Mouse (Mus musculus) forebrain, embryonic 15.5 days (tissue): Measurements from ENCODE around the gene Pamr1. TPM values are rescaled to one million over a fixed set of nuclear protein-coding genes. Genes with fewer than 3 reads are reported as not detected.

Source experiments
- ATAC-seq: fragments of 200-750 bp; cut with Nextera tagmentation; replicated peaks from 2 replicates; pipeline ENCODE4 v1.8.0; 2017; ENCODE audit warnings: mild to moderate bottlenecking, moderate TSS enrichment, moderate library complexity
- H3K27ac ChIP-seq: fragments of 300-500 bp; sonication (generic); replicated peaks from 2 replicates; pipeline ENCODE4 v1.5.1; 2015; ENCODE audit warnings: mild to moderate bottlenecking, inconsistent platforms
- H3K27me3 ChIP-seq: fragments of 300-500 bp; sonication (generic); 2 replicates; pipeline ENCODE4 v1.6.1; 2015; ENCODE audit warnings: inconsistent platforms
- H3K36me3 ChIP-seq: fragments of 300-500 bp; sonication (generic); 2 replicates; pipeline ENCODE4 v1.6.1; 2015; ENCODE audit warnings: mild to moderate bottlenecking, inconsistent platforms
- H3K4me1 ChIP-seq: fragments of 300-500 bp; sonication (generic); 2 replicates; pipeline ENCODE4 v1.6.1; 2015; ENCODE audit warnings: inconsistent platforms
- H3K4me2 ChIP-seq: fragments of 300-500 bp; sonication (generic); replicated peaks from 2 replicates; pipeline ENCODE4 v1.6.1; 2015; ENCODE audit warnings: mild to moderate bottlenecking, inconsistent platforms
- H3K4me3 ChIP-seq: fragments of 300-500 bp; sonication (generic); 2 replicates; pipeline ENCODE4 v1.5.1; 2015; ENCODE audit warnings: mild to moderate bottlenecking, inconsistent platforms
- H3K9ac ChIP-seq: fragments of 300-500 bp; sonication (generic); replicated peaks from 2 replicates; pipeline ENCODE4 v1.6.1; 2015; ENCODE audit warnings: mild to moderate bottlenecking, inconsistent platforms
- H3K9me3 ChIP-seq: fragments of 300-500 bp; sonication (generic); 2 replicates; pipeline ENCODE4 v1.6.1; 2016; ENCODE audit warnings: inconsistent platforms
- WGBS: fragments of 180-500 bp; shearing (Covaris S2); methylation state at CpG from one replicate; pipeline ENCODE4 v1.1.7; 2015; ENCODE audit warnings: mixed read lengths; 5-methylcytosine and 5-hydroxymethylcytosine counted together
- polyA plus RNA-seq: library from polyadenylated mRNA; unstranded; fragments of >200 nt; fragmentation: Nextera tagmentation; extraction: Ambion mirVana; gene quantifications from 2 replicates; pipeline ENCODE4 v1.2.1, GENCODE M21; 2015

The Pamr1 gene
- polyA plus RNA-seq, 1 experiment from 2014 or later, result 1.9 TPM

DNA sequence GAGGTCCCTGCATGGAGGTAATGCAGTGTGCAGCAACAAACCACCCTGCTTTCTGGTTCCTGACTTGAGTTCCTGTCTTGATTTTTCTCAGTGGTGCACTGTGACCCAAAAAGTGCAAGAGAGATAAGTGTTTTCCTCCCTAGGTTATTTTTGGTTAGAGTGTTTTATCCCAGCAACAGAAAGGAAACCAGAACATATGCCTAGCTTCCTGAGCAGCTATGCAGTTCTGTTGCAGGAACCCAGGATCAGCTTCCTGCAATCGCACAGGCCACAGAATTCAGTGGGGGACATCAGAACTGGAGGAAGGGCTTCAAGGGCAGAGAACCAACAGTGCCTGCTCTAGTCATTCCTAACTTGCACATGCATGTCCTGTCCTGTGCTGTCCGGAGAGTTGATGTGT lies 66.8 kb downstream of the Pamr1 start:
- Histone ChIP-seq H3K4me2 (no peak overlapping the region), H3K36me3 (no peaks in the 10 kb centered on the region), H3K27ac (no peak overlapping the region), H3K27me3 (no peaks in the 10 kb centered on the region), H3K4me1 (no peaks in the 10 kb centered on the region), H3K4me3 (no peak overlapping the region), H3K9me3 (no peaks in the 10 kb centered on the region), H3K9ac (no peak overlapping the region)
- 67% methylated on average over 2 of the region's 2 CpGs for WGBS
- ATAC-seq, result no peak

DNA sequence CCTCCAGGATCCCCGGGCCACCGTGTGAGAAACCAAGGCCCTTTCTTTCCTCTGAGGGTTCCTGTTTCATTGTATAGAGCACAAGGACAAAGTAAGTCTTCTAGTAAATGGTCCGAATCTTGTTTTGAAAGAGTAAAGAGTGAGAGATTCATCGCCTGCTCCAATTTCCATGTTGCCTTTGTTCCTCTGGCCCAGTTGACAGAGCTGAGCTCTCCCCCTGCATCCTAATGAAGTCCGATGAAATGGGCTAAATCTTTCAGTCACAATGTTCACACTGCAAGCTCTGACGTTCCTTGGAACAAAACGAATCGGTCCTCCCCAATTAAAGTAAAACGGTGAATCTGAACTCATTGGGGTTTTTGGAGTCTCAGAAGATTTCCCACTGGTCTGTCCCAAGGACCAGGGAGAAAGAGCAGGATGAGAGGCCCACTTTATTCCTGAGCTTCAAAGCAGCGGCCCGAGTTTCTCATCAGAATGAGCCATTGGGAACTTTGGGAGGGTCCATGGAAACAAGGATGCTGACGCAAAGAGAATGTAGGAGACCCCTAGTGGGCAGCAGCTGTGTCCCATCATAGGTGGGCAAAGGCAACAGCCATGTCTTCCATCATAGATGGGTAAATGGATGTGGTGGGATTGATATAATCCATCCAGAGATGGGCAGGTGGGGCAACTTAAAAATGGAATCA lies 71.1 kb downstream of the Pamr1 start:
- Histone ChIP-seq H3K27me3 (no peaks in the 10 kb centered on the region), H3K36me3 (no peaks in the 10 kb centered on the region), H3K27ac (no peak overlapping the region; the same call in 1 of the 2 replicates), H3K4me3 (no peak overlapping the region), H3K4me2 (no peak overlapping the region), H3K4me1 (no peaks in the 10 kb centered on the region), H3K9ac (no peak overlapping the region), H3K9me3 (no peaks in the 10 kb centered on the region)
- peak; percentile 60; the same call in 1 of the 2 replicates for ATAC-seq
- WGBS, result 26% methylated on average over 12 of the region's 12 CpGs

DNA sequence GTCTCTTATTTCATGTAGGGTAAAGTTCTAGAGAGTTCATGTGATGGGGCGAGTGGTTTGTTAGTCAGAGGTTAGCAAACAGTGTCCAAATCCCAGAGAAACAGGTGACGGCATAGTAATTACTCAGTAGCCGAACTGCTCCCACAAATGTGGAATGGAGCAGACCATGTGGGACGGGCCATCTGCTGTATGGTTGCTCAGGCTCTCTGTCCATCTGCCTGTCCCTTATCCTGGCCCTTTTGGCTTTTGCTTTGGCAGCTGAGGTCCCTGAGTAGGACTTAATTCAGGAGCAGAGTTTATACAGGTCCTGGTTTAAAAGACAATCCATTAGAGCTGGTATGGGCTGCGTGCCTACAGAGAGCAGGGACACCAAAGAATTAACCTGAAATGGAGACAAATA lies 72.4 kb downstream of the Pamr1 start:
- H3K9ac ChIP-seq, result no peak overlapping the region
- no peaks in the 10 kb centered on the region for H3K4me1 ChIP-seq
- no peaks in the 10 kb centered on the region for H3K36me3 ChIP-seq
- 88% methylated on average over 5 of the region's 5 CpGs for WGBS
- no peak for ATAC-seq
- H3K4me2 ChIP-seq, result no peak overlapping the region
- H3K27me3 ChIP-seq, result no peaks in the 10 kb centered on the region
- H3K27ac ChIP-seq, result no peak overlapping the region
- H3K9me3 ChIP-seq, result no peaks in the 10 kb centered on the region
- H3K4me3 ChIP-seq, result no peak overlapping the region

DNA sequence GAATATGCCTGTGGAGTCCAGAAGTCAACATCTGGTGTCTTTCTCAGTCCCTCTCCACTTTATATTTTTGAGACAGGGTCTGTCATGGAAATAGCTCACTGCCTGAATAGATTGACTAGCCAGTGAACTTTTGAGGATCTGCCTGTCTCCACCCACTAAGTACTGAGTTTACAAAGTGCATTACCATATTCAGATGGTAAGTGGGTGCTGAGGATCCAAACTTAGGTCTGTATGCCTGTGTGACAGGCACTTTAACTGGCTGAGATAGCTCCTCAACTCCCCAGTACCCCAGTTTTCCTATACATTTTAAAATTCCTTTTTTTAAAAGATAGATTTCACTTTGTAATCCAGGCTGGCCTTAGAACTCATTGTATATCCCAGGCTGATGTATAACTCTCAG lies 73.1 kb downstream of the Pamr1 start:
- H3K27me3 ChIP-seq, result no peaks in the 10 kb centered on the region
- ATAC-seq, result no peak
- no peak overlapping the region for H3K9ac ChIP-seq

DNA sequence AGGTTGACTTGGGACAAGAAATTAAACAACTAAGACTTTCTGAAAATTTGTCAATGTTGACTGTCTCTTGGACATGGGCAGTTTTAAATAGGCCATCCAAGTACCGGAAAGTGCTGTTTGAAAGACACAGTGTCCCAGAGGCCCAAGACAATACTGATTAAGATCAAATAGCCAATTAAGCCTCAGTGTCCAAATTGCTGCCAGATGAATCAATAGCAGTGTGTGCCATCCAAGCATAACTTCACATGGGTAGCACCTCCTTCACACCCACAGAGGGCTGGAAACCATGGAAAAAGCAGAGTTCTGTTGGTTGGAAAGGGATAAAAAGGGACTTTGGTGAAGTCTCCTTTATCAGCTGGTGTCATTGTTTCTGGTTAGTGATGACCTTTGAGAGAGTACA lies 74.7 kb downstream of the Pamr1 start:
- 81% methylated on average over 1 of the region's 1 CpGs for WGBS
- no peaks in the 10 kb centered on the region for H3K27me3 ChIP-seq
- H3K9me3 ChIP-seq, result no peaks in the 10 kb centered on the region
- no peaks in the 10 kb centered on the region for H3K36me3 ChIP-seq
- H3K4me2 ChIP-seq, result no peak overlapping the region
- H3K9ac ChIP-seq, result no peak overlapping the region
- H3K4me1 ChIP-seq, result no peaks in the 10 kb centered on the region
- ATAC-seq, result no peak
- no peak overlapping the region for H3K27ac ChIP-seq
- H3K4me3 ChIP-seq, result no peak overlapping the region

More for the DNA sequence above, 73.1 kb downstream of the Pamr1 start:
- Histone ChIP-seq H3K36me3 (no peaks in the 10 kb centered on the region), H3K4me3 (no peak overlapping the region), H3K9me3 (no peaks in the 10 kb centered on the region), H3K27ac (no peak overlapping the region), H3K4me2 (no peak overlapping the region), H3K4me1 (no peaks in the 10 kb centered on the region)

DNA sequence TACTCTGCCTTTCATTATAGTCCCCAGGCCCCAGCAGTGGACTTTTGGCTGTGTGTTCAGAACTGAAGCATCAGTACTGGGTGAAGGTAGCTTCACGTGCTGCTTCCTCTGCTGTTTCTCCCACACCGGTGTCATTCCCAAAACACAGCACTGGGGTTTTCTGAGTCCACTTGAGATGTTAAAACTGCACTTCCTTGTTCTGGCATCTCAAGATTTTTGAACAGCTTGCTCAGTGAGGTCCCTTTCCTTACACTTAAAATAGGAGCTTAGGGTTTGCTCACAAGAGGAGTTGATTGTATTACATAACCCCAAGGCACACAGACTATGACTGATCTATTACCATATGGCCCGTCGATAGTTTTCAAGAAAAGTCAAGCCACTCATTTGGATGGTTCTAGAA lies 82.5 kb downstream of the Pamr1 start:
- ATAC-seq, result no peak

DNA sequence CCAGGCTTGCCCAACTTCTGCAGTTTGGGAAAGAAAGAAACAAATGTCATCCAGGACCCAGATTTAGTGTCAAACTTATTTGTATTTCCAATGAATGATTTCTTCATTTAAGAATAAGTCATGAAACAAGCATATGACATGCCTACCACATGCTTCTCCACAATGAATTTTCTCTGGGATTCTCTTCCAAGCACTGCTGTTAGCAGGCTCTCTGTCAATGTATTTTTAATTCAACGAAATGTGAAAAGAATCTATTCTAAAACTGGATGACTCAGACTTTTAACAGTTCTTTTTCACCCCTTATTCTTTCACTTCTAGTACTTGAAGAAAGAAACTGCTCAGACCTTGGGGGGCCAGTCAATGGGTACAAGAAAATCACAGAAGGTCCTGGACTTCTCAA lies 84.2 kb downstream of the Pamr1 start:
- no peak overlapping the region for H3K9ac ChIP-seq
- no peaks in the 10 kb centered on the region for H3K9me3 ChIP-seq
- no peak overlapping the region for H3K27ac ChIP-seq
- H3K36me3 ChIP-seq, result no peaks in the 10 kb centered on the region
- no peak overlapping the region for H3K4me3 ChIP-seq
- no peaks in the 10 kb centered on the region for H3K27me3 ChIP-seq
- H3K4me1 ChIP-seq, result peaks cover 9% of the 10 kb centered on the region
- ATAC-seq, result no peak
- 73% methylated on average over 1 of the region's 1 CpGs for WGBS
- no peak overlapping the region for H3K4me2 ChIP-seq

More for the DNA sequence above, 82.5 kb downstream of the Pamr1 start:
- H3K27ac ChIP-seq, result no peak overlapping the region
- no peaks in the 10 kb centered on the region for H3K36me3 ChIP-seq
- H3K27me3 ChIP-seq, result no peaks in the 10 kb centered on the region
- H3K4me1 ChIP-seq, result no peaks in the 10 kb centered on the region
- no peak overlapping the region for H3K4me3 ChIP-seq
- no peak overlapping the region for H3K4me2 ChIP-seq
- H3K9me3 ChIP-seq, result no peaks in the 10 kb centered on the region
- 93% methylated on average over 4 of the region's 4 CpGs for WGBS
- no peak overlapping the region for H3K9ac ChIP-seq

DNA sequence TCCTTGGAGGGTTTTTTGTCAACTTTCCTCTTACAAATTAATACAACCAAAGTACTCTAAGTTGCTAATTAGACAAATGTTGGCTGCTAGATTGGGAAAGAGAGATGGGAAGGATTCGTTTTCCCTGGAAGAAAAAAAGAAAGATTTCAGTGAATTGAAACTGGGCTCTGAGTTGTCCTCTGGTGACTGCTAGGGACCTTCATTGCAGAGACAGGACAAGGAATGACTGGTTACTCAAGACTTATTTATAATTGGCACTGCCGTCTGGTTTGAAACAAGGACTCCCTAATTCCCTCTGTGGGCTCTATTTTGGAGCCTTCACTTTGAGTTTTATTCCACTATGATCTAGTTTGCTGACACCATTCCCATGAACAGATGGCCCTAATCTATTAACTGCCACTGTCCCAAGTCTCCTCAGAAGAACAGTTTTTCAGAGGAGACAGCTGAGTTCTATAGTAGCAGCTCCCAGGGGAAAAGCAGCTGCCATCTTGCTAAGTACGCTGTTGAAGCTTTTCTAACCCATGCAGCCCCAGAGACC lies 85.8 kb downstream of the Pamr1 start:
- Histone ChIP-seq H3K4me2 (no peak overlapping the region), H3K27ac (no peak overlapping the region), H3K4me1 (peaks cover 9% of the 10 kb centered on the region), H3K4me3 (no peak overlapping the region), H3K27me3 (no peaks in the 10 kb centered on the region), H3K9ac (no peak overlapping the region), H3K9me3 (no peaks in the 10 kb centered on the region), H3K36me3 (no peaks in the 10 kb centered on the region)
- 0 out of 2 replicates have a peak, but pooled peaks have one; percentile 26 for ATAC-seq
- WGBS, result 51% methylated on average over 3 of the region's 3 CpGs

DNA sequence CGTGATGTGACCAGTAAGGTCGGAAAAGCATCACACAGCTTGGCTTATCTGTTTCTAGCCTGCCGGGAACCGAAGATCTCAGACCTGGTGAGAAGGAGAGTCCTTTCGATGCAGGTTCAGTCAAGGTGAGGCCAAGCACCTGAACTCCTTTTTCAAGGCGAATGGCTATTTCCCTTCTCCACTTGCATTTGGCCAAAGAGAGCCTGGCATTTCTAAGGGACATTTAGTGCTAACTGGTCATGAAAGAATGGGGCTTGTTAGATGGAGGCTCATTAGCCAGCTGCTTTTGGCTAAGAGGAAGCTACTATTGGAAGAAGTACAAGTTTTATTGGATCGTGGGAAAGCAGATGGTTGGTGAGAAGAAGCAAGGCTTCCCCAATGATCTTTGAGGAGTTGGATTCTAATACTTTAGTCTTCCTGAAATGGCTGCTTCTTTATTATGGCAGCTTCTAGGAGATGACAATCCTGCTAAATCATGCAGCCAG lies 86.3 kb downstream of the Pamr1 start:
- ATAC-seq, result no peak
- no peak overlapping the region for H3K4me3 ChIP-seq
- no peak overlapping the region for H3K4me2 ChIP-seq
- H3K27me3 ChIP-seq, result no peaks in the 10 kb centered on the region
- H3K27ac ChIP-seq, result no peak overlapping the region
- H3K9ac ChIP-seq, result no peak overlapping the region
- 88% methylated on average over 7 of the region's 7 CpGs for WGBS
- no peaks in the 10 kb centered on the region for H3K36me3 ChIP-seq
- no peaks in the 10 kb centered on the region for H3K9me3 ChIP-seq
- H3K4me1 ChIP-seq, result peaks cover 9% of the 10 kb centered on the region

DNA sequence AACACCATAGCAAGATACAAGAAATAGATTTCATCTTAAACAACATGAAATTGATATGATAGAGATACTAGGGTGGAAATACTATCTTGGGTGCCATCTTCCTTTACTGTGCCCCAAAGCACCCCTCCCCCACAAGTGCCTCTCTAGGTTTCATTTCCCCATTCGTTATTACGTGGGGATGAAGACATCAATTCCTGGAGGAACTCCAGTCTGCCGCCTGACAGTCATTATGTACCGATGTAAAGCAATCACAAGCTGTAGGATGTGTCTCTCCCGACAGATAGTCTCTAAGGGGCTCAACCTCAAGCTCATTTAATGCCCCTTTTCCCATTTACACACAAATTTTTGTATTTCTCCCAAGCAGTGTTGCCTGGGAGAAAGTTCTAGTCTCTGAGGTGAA lies 88.3 kb downstream of the Pamr1 start:
- Histone ChIP-seq H3K36me3 (no peaks in the 10 kb centered on the region), H3K9me3 (no peaks in the 10 kb centered on the region), H3K27me3 (no peaks in the 10 kb centered on the region), H3K4me1 (peaks cover 9% of the 10 kb centered on the region), H3K27ac (no peak overlapping the region), H3K4me2 (no peak overlapping the region), H3K9ac (no peak overlapping the region), H3K4me3 (no peak overlapping the region)
- WGBS, result 24% methylated on average over 5 of the region's 5 CpGs
- ATAC-seq, result no peak

DNA sequence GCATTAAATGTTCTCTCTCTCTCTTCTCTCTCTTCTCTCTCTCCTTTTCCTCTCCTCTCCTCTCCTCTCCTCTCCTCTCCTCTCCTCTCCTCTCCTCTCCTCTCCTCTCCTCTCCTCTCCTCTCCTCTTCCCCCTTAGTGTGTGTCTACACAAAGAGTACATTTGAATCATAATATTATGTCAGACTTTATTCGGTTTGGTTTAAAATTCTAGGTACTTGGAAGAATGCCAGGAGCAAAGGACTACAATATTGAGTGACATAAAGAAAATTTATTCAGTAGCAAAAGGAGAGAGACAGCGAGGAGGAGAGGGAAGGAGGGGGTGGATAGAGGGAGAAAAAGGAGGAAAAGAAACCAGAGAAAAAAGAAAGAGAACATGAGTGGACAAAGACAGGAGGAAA lies 88.9 kb downstream of the Pamr1 start:
- ATAC-seq, result 0 out of 2 replicates have a peak, but pooled peaks have one; percentile 23
- H3K4me1 ChIP-seq, result peaks cover 9% of the 10 kb centered on the region
- no peak overlapping the region for H3K4me2 ChIP-seq
- WGBS, result 13% methylated on average over 2 of the region's 2 CpGs
- H3K9me3 ChIP-seq, result no peaks in the 10 kb centered on the region
- H3K4me3 ChIP-seq, result no peak overlapping the region
- no peaks in the 10 kb centered on the region for H3K27me3 ChIP-seq
- H3K9ac ChIP-seq, result no peak overlapping the region
- no peaks in the 10 kb centered on the region for H3K36me3 ChIP-seq
- no peak overlapping the region for H3K27ac ChIP-seq

DNA sequence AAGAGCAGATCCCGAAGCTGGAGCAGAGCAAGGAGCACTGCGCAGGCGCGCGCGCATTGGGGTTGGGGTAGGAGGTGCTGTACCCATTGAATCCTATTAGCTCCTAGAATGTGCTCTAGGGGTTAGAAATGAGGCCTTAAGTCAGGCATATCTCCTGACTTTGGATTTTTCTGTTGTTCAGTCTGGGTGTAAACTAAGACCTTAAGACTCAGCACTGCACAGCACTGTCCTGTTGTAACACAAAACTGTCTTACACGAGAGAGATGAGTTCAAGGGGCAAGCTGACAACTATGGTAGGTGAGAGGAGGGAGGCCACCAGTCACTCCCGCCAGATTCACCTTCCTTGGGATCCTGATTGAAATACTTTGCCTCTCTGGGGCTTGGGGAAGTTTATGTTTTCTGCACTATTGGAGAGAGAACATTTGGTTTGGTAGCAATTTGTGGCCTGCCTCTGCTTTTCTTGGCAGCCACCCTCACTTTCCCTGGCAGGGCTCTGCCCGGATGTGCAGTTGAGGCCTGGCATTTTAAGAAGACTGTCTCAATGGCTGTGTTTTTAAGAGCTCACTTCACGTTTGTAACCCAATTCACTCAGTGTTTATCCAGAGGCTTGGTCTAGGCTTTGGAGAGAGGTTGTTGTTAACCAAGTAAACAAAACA lies 99.2 kb downstream of the Pamr1 start:
- no peaks in the 10 kb centered on the region for H3K9me3 ChIP-seq
- ATAC-seq, result peak; percentile 41; the same call in 1 of the 2 replicates
- H3K27me3 ChIP-seq, result no peaks in the 10 kb centered on the region
- no peak overlapping the region for H3K27ac ChIP-seq
- no peak overlapping the region for H3K4me2 ChIP-seq
- peaks cover 7% of the 10 kb centered on the region for H3K4me1 ChIP-seq
- H3K4me3 ChIP-seq, result no peak overlapping the region
- H3K9ac ChIP-seq, result no peak overlapping the region
- H3K36me3 ChIP-seq, result no peaks in the 10 kb centered on the region
- 80% methylated on average over 10 of the region's 10 CpGs for WGBS
